Mouse (Mus musculus): Measurements from ENCODE around the gene Cmas.

Cmas gene

GRCm38 (mm10) chr6:142756507-142757333 lies at the start of gene Cmas:
Cmas (plus strand) TSS chr6:142756686.
- peak; percentile 85 for DNase-seq (ENCODE audit: low spot score)

- DNase-seq (ENCODE audit: low spot score) = no peak
These were observed 49.8 kb upstream of the Cmas start for GRCm38 (mm10) chr6:142706688-142707087.

- DNase-seq (ENCODE audit: low spot score) = no peak
These were observed 48.1 kb upstream of the Cmas start for GRCm38 (mm10) chr6:142708369-142708768.

GRCm38 (mm10) chr6:142710690-142711089 lies 45.8 kb upstream of the Cmas start:
- no peak for DNase-seq (ENCODE audit: low spot score)

- no peak for DNase-seq (ENCODE audit: low spot score)
These were observed 45.4 kb upstream of the Cmas start for GRCm38 (mm10) chr6:142711106-142711505.

- no peak for DNase-seq (ENCODE audit: low spot score)
These were observed 41.5 kb upstream of the Cmas start for GRCm38 (mm10) chr6:142715026-142715425.

GRCm38 (mm10) chr6:142717186-142717585 lies 39.3 kb upstream of the Cmas start:
- DNase-seq (ENCODE audit: low spot score) = no peak

GRCm38 (mm10) chr6:142718167-142718566 lies 38.3 kb upstream of the Cmas start:
- no peak for DNase-seq (ENCODE audit: low spot score)

- no peak for DNase-seq (ENCODE audit: low spot score)
These were observed 35.8 kb upstream of the Cmas start for GRCm38 (mm10) chr6:142720641-142721040.

GRCm38 (mm10) chr6:142721731-142722130 lies 34.8 kb upstream of the Cmas start:
- no peak for DNase-seq (ENCODE audit: low spot score)

GRCm38 (mm10) chr6:142726032-142726431 lies 30.5 kb upstream of the Cmas start:
- DNase-seq (ENCODE audit: low spot score) = no peak

- no peak for DNase-seq (ENCODE audit: low spot score)
These were observed 23.8 kb upstream of the Cmas start for GRCm38 (mm10) chr6:142732567-142733290.

GRCm38 (mm10) chr6:142735302-142736005 lies 21.0 kb upstream of the Cmas start:
- peak; percentile 56 for DNase-seq (ENCODE audit: low spot score)

- DNase-seq (ENCODE audit: low spot score) = no peak
These were observed 18.3 kb upstream of the Cmas start for GRCm38 (mm10) chr6:142738225-142738624.

- no peak for DNase-seq (ENCODE audit: low spot score)
These were observed 17.8 kb upstream of the Cmas start for GRCm38 (mm10) chr6:142738637-142739036.

- DNase-seq (ENCODE audit: low spot score) = no peak
These were observed 14.7 kb upstream of the Cmas start for GRCm38 (mm10) chr6:142741763-142742162.

GRCm38 (mm10) chr6:142743193-142743592 lies 13.3 kb upstream of the Cmas start:
- DNase-seq (ENCODE audit: low spot score) = no peak

GRCm38 (mm10) chr6:142745484-142745883 lies 11.0 kb upstream of the Cmas start:
- no peak for DNase-seq (ENCODE audit: low spot score)

GRCm38 (mm10) chr6:142746765-142747164 lies 9.7 kb upstream of the Cmas start:
- DNase-seq (ENCODE audit: low spot score) = no peak

- DNase-seq (ENCODE audit: low spot score) = no peak
These were observed 9.3 kb upstream of the Cmas start for GRCm38 (mm10) chr6:142747165-142747564.

GRCm38 (mm10) chr6:142748057-142748708 lies 8.3 kb upstream of the Cmas start:
- no peak for DNase-seq (ENCODE audit: low spot score)

GRCm38 (mm10) chr6:142751365-142751764 lies 5.1 kb upstream of the Cmas start:
- DNase-seq (ENCODE audit: low spot score) = no peak

All from MN1 (cell line).